Mouse (Mus musculus): ENCODE results near the gene Olfr281. TPM values are rescaled to one million over a fixed set of nuclear protein-coding genes. Genes with fewer than 3 reads are reported as not detected.

Olfr281 gene
- polyA plus RNA-seq (2015; fragmentation: Nextera tagmentation; extraction: Ambion mirVana), result not detected in 2 replicates

GRCm38 (mm10) chr15:98452288-98452687 is at the start of gene Olfr281:
Gene Olfr281 (plus strand): TSS chr15:98452588.

DNA sequence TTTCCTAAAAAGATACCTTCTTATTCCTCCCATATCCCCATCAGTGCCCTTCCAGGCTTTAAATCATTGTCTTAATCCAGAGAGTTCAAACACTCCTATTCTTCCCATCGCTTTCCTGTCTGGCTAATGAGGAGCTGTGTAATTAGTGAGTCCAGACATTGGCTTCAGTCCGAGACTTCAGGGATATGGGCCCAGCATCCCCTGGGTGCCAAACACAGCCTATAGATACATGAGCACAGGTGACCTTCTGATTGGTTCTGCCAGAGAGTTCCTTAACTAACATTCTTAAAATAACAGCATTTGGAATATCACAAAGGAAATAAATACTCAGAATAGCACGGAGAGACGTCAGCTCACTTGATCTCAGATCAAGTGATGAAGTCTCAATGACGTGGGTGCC is 21.5 kb upstream of the Olfr281 start, which contains the start of gene Olfr282:
Gene Olfr282, plus strand, starts transcription at position 301 of the 400 bp plus-strand sequence.

DNA sequence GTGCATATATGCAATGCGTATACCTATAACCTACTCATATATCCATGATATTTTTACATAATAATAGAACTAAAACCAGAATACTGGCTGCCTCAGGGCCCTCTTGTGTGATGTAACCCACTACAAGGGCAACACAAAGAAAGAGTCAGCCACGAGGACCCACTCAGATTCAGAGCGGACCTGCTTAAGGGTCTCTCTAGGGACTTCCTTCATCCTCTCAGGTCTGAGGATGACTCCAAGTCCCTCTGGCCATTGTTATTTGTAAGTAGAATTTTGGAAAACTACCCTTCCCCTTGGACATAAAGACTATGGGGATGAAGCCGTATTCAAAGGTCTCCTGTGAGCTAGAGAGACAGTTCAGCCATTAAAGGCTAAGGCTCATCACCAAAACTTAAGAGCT is 17.2 kb downstream of the Olfr281 start, which contains the start of gene OR5BS1P:
Gene OR5BS1P, plus strand, starts transcription at position 301 of the 400 bp plus-strand sequence.

GRCm38 (mm10) chr15:98482701-98483100 is 30.3 kb downstream of the Olfr281 start, which contains the start of gene Lalba:
Gene Lalba (minus strand): TSS chr15:98482721.

DNA sequence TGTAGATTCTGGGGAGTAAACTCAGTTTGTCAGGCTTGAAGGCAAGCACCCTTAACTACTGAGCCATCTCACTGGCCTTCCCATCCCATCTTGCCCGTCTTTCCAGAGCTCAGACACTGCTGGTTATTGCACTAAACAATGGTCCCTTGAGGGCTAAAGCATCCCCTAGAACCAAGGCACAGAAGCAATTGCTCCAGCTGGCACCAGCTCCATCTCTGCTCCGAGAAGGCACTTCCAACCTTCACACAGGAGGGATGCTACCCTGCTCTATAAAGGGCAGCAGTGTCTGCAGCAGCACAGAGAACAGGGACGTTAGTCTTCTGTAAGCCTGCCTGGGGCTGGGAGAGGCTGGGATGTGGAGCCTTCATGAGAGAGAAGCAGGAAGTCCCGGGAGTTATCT is 39.7 kb downstream of the Olfr281 start, which contains the start of gene Olfr279:
Gene Olfr279, plus strand, starts transcription at position 301 of the 400 bp plus-strand sequence.

Other genes with a start within 250 kb of the Olfr281 start
- not detected in 2 replicates for gene Gm44579, start 231.6 kb upstream of the Olfr281 start, polyA plus RNA-seq (2015; fragmentation: Nextera tagmentation; extraction: Ambion mirVana)
- gene Olfr287, start 231.5 kb upstream of the Olfr281 start, polyA plus RNA-seq (2015; fragmentation: Nextera tagmentation; extraction: Ambion mirVana), result not detected in 2 replicates
- not detected in 2 replicates for gene Olfr286, start 218.1 kb upstream of the Olfr281 start, polyA plus RNA-seq (2015; fragmentation: Nextera tagmentation; extraction: Ambion mirVana)
- gene H1fnt, start 195.3 kb upstream of the Olfr281 start, polyA plus RNA-seq (2015; fragmentation: Nextera tagmentation; extraction: Ambion mirVana), result not detected in 2 replicates
- gene Zfp641, start 156.4 kb upstream of the Olfr281 start, polyA plus RNA-seq (2015; fragmentation: Nextera tagmentation; extraction: Ambion mirVana), result 1.3 and 1.5 TPM in 2 replicates
- not detected in 2 replicates for gene Olfr285, start 135.2 kb upstream of the Olfr281 start, polyA plus RNA-seq (2015; fragmentation: Nextera tagmentation; extraction: Ambion mirVana)
- gene Olfr284, start 111.6 kb upstream of the Olfr281 start, polyA plus RNA-seq (2015; fragmentation: Nextera tagmentation; extraction: Ambion mirVana), result not detected in 2 replicates
- gene Olfr283, start 71.6 kb upstream of the Olfr281 start, polyA plus RNA-seq (2015; fragmentation: Nextera tagmentation; extraction: Ambion mirVana), result not detected in 2 replicates
- gene Olfr282, start 21.4 kb upstream of the Olfr281 start, polyA plus RNA-seq (2015; fragmentation: Nextera tagmentation; extraction: Ambion mirVana), result not detected in 2 replicates
- gene OR5BS1P, start 17.3 kb downstream of the Olfr281 start, polyA plus RNA-seq (2015; fragmentation: Nextera tagmentation; extraction: Ambion mirVana), result not detected in 2 replicates
- not detected in 2 replicates for gene Lalba, start 30.1 kb downstream of the Olfr281 start, polyA plus RNA-seq (2015; fragmentation: Nextera tagmentation; extraction: Ambion mirVana)
- gene Olfr279, start 39.8 kb downstream of the Olfr281 start, polyA plus RNA-seq (2015; fragmentation: Nextera tagmentation; extraction: Ambion mirVana), result not detected in 2 replicates
- 47.3 and 47.6 TPM in 2 replicates for gene Kansl2, start 81.7 kb downstream of the Olfr281 start, polyA plus RNA-seq (2015; fragmentation: Nextera tagmentation; extraction: Ambion mirVana)
- gene Ccnt1, start 118.3 kb downstream of the Olfr281 start, polyA plus RNA-seq (2015; fragmentation: Nextera tagmentation; extraction: Ambion mirVana), result 26.1 and 27.2 TPM in 2 replicates
- not detected in 2 replicates for gene 4930415O20Rik, start 118.4 kb downstream of the Olfr281 start, polyA plus RNA-seq (2015; fragmentation: Nextera tagmentation; extraction: Ambion mirVana)
- gene Adcy6, start 157.5 kb downstream of the Olfr281 start, polyA plus RNA-seq (2015; fragmentation: Nextera tagmentation; extraction: Ambion mirVana), result 5.0 and 5.8 TPM in 2 replicates
- gene Cacnb3, start 178.3 kb downstream of the Olfr281 start, polyA plus RNA-seq (2015; fragmentation: Nextera tagmentation; extraction: Ambion mirVana), result 17.3 and 20.5 TPM in 2 replicates
- gene Ddx23, start 210.3 kb downstream of the Olfr281 start, polyA plus RNA-seq (2015; fragmentation: Nextera tagmentation; extraction: Ambion mirVana), result 11.6 and 12.9 TPM in 2 replicates
- gene Rnd1, start 224.9 kb downstream of the Olfr281 start, polyA plus RNA-seq (2015; fragmentation: Nextera tagmentation; extraction: Ambion mirVana), result 0.63 and 1.3 TPM in 2 replicates

Data from urinary bladder, postnatal 0 days (tissue).